Mouse (Mus musculus) cerebellum, adult 2 months (tissue): Measurements from ENCODE around the gene Rbfox1.

Experiments
- CTCF ChIP-seq: fragments of 200-500 bp; IDR thresholded peaks from 2 replicates; pipeline ENCODE4 v1.5.1; 2011; ENCODE audit warnings: low read depth, mild to moderate bottlenecking, control low read depth, low read length, moderate library complexity, borderline replicate concordance; ENCODE audit not compliant: insufficient read depth
- POLR2A ChIP-seq: fragments of 200-500 bp; IDR thresholded peaks from 2 replicates; pipeline ENCODE4 v1.6.1; 2011; ENCODE audit warnings: low read length, control low read depth, borderline replicate concordance; ENCODE audit not compliant: insufficient read depth

GRCm38 (mm10) chr16:6930795-6931194, 1045.6 kb downstream of the Rbfox1 start:
- TF ChIP-seq CTCF (no peak), POLR2A (no peak)
